Mouse (Mus musculus) midbrain, postnatal 0 days (tissue): ENCODE data around the gene Chst10. TPM values are rescaled to one million over a fixed set of nuclear protein-coding genes. Genes with fewer than 3 reads are reported as not detected.

ENCODE experiments used
- ATAC-seq: fragments of 200-750 bp; cut with Nextera tagmentation; 2 replicates; pipeline ENCODE4 v1.8.0; 2017; ENCODE audit warnings: moderate number of reproducible peaks, mild to moderate bottlenecking, moderate TSS enrichment, moderate library complexity; ENCODE audit not compliant: low FRiP score
- DNase-seq: peaks from one replicate; pipeline ENCODE4 v3.0.0-alpha.2; 2015; ENCODE audit warnings: low spot score
- H3K27ac ChIP-seq: fragments of 300-500 bp; sonication (generic); 2 replicates; pipeline ENCODE4 v1.5.1; 2014; ENCODE audit warnings: low read depth, mild to moderate bottlenecking, low read length, mixed read lengths
- H3K27me3 ChIP-seq: fragments of 300-500 bp; sonication (generic); 2 replicates; pipeline ENCODE4 v1.6.1; 2014; ENCODE audit warnings: low read length, control low read depth, mixed read lengths; ENCODE audit not compliant: insufficient read depth
- H3K36me3 ChIP-seq: fragments of 300-500 bp; sonication (generic); 2 replicates; pipeline ENCODE4 v1.6.1; 2014; ENCODE audit warnings: low read length, control low read depth, mixed read lengths; ENCODE audit not compliant: insufficient read depth
- H3K4me1 ChIP-seq: fragments of 300-500 bp; sonication (generic); 2 replicates; pipeline ENCODE4 v1.6.1; 2014; ENCODE audit warnings: mild to moderate bottlenecking, control low read depth, antibody characterized with exemption, low read length, mixed read lengths; ENCODE audit not compliant: insufficient read depth
- H3K4me2 ChIP-seq: fragments of 300-500 bp; sonication (generic); 2 replicates; pipeline ENCODE4 v1.6.1; 2014; ENCODE audit warnings: low read depth, mild to moderate bottlenecking, low read length, mixed read lengths; ENCODE audit not compliant: poor library complexity, severe bottlenecking
- H3K4me3 ChIP-seq: fragments of 300-500 bp; sonication (generic); 2 replicates; pipeline ENCODE4 v1.5.1; 2014; ENCODE audit warnings: low read depth, mild to moderate bottlenecking, low read length, moderate library complexity
- H3K9ac ChIP-seq: fragments of 300-500 bp; sonication (generic); replicated peaks from 2 replicates; pipeline ENCODE4 v1.6.1; 2014; ENCODE audit warnings: mild to moderate bottlenecking, low read length, moderate library complexity, mixed read lengths; ENCODE audit not compliant: poor library complexity, severe bottlenecking
- H3K9me3 ChIP-seq: fragments of 300-500 bp; sonication (generic); 2 replicates; pipeline ENCODE4 v1.6.1; 2016; ENCODE audit warnings: low read length, control low read depth
- CTCF ChIP-seq: IDR thresholded peaks from 2 replicates; pipeline ENCODE4 v1.5.1; 2016; ENCODE audit warnings: antibody characterized with exemption, mild to moderate bottlenecking
- WGBS: fragments of 180-500 bp; shearing (Covaris S2); extraction: QIAGEN DNeasy Blood & Tissue Kit; methylation state at CpG from one replicate; pipeline ENCODE4 v1.1.7; 2014; 5-methylcytosine and 5-hydroxymethylcytosine counted together
- polyA plus RNA-seq: library from polyadenylated mRNA; unstranded; fragments of >200 nt; fragmentation: Nextera tagmentation; extraction: Ambion mirVana; gene quantifications from 2 replicates; pipeline ENCODE4 v1.2.1, GENCODE M21; 2015
- total RNA-seq: library from RNA; depleted of rRNA; stranded (reverse); fragments of >200 nt; gene quantifications from 2 replicates; pipeline ENCODE4 v1.2.3, GENCODE M21; 2014

Gene Chst10
- total and polyA plus RNA-seq, 2 experiments from 2014 or later, result 68.9 to 88.5 TPM

DNA sequence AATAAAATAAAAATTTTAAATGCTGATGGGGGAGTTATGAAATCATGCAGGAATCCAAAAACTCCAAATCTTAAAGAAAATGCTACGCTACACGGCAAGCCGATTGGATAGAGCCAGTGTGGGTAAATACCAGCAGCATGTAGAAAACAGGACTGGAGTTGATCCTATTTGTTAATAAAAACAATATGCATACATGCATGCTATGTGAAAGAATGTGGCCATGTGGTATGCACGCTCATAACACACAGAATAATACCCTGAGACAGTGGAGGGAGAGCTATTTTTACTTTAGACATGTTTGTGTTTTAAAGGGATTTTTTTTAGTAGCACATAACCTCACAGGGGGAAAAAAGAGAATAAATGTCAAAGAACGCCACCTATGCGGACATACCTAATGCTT lies 9.2 kb downstream of the Chst10 start:
- ATAC-seq (no peak), DNase-seq (no peak)
- WGBS, result 95% methylated on average over 6 of the region's 6 CpGs
- no peak overlapping the region for H3K9ac ChIP-seq
- H3K4me2 ChIP-seq, result no peak overlapping the region
- no peak for TF ChIP-seq CTCF
- H3K36me3 ChIP-seq, result peaks cover 35% of the 10 kb centered on the region
- no peak overlapping the region for H3K27ac ChIP-seq
- H3K27me3 ChIP-seq, result no peaks in the 10 kb centered on the region
- peaks cover 4% of the 10 kb centered on the region; the same call in 1 of the 2 replicates for H3K4me1 ChIP-seq
- H3K9me3 ChIP-seq, result no peaks in the 10 kb centered on the region
- H3K4me3 ChIP-seq, result no peak overlapping the region

DNA sequence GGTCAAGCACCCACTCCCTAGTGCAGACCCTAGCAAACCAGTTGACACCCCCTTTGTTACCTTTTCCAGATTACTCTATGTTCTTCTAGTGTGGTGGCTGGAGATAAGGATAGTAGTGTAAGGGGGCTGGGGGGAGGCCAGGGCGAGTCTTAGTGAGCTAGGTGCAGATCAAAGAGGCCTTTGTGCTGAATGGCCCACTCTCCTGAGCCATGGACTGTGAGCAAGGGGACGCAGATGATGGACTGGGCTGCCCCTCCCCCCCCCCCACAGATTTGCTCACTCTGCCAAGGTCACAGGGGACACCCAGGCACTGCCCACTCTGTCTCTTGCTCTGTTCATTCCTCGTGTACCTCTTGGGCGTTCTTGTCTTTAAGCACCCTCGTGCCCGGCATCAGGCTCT lies 10.9 kb downstream of the Chst10 start:
- H3K9ac ChIP-seq, result no peak overlapping the region
- no peaks in the 10 kb centered on the region for H3K27me3 ChIP-seq
- peaks cover 37% of the 10 kb centered on the region for H3K36me3 ChIP-seq
- TF ChIP-seq CTCF, result no peak
- WGBS, result 87% methylated on average over 6 of the region's 6 CpGs
- H3K27ac ChIP-seq, result no peak overlapping the region
- no peak overlapping the region for H3K4me3 ChIP-seq
- H3K9me3 ChIP-seq, result no peaks in the 10 kb centered on the region
- ATAC-seq (0 out of 2 replicates have a peak, but pooled peaks have one; percentile 34), DNase-seq (no peak)
- H3K4me1 ChIP-seq, result no peaks in the 10 kb centered on the region
- no peak overlapping the region for H3K4me2 ChIP-seq

DNA sequence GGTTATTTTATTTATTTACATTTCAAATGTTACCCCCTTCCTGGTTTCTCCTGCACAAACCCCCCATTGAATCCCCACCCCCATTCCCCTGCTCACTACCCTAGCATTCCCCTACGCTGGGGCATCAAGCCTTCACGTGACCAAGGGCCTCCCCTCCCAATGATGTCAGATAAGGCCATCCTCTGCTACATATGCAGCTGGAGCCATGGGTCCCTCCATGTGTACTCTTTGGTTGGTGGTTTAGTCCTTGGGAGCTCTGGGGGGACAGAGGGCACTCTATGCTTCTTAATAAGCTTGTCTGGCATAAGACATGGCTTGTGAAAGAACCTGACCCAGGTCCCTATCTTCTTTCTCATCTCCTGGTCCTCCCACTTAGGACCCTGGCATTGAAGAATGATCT lies 11.4 kb downstream of the Chst10 start:
- 87% methylated on average over 2 of the region's 2 CpGs for WGBS
- no peak overlapping the region for H3K4me2 ChIP-seq
- H3K27ac ChIP-seq, result no peak overlapping the region
- H3K9me3 ChIP-seq, result no peaks in the 10 kb centered on the region
- H3K36me3 ChIP-seq, result peaks cover 37% of the 10 kb centered on the region
- no peak for TF ChIP-seq CTCF
- no peaks in the 10 kb centered on the region for H3K27me3 ChIP-seq
- H3K9ac ChIP-seq, result no peak overlapping the region
- H3K4me1 ChIP-seq, result no peaks in the 10 kb centered on the region
- no peak overlapping the region for H3K4me3 ChIP-seq
- ATAC-seq (no peak), DNase-seq (no peak)

DNA sequence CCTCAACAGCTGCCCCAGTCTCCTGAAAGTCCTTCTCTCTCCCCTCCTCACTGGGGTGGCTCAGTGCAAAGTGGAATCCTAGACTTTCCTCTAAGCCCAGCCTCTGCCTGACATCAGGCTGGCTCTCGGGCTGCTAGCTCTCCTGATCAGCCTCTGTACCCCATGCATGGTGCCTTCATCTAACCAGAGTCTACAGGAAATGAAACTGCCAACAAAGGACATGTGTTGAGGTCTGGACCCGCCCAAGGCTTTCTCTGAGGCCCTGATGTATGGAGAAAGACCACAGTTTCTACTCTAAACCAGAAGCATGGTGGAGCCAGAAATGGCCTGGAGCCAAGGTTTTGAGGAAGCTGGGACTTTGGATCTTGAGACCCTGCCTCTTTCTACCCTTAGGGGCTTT lies 12.0 kb downstream of the Chst10 start:
- H3K36me3 ChIP-seq, result peaks cover 30% of the 10 kb centered on the region
- no peak overlapping the region for H3K27ac ChIP-seq
- H3K4me2 ChIP-seq, result no peak overlapping the region
- no peak for DNase-seq
- H3K27me3 ChIP-seq, result no peaks in the 10 kb centered on the region
- no peaks in the 10 kb centered on the region for H3K4me1 ChIP-seq
- ATAC-seq, result no peak
- no peaks in the 10 kb centered on the region for H3K9me3 ChIP-seq
- no peak for TF ChIP-seq CTCF
- no peak overlapping the region for H3K4me3 ChIP-seq
- 80% methylated on average over 2 of the region's 2 CpGs for WGBS
- H3K9ac ChIP-seq, result no peak overlapping the region

DNA sequence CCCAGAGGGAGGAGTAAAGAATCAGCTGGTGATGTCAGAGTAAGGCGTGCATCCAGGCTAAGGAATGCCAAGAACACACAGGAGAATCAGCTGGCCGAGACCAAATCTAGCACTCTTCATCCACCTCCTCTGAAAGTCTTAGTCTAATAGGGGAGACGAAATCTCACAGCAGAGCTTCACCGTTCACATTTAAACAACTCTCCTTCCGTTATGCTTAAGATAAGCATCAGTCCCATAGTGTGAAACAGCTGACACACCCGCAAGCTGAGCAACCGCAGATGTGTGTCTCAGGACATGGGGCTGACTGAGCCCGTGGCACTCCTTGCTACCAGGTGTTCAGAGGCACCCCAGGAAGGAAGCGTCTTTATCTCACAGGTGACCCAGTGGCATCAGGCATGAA lies 14.2 kb downstream of the Chst10 start:
- Histone ChIP-seq H3K4me2 (no peak overlapping the region), H3K4me3 (no peak overlapping the region), H3K36me3 (peaks cover 26% of the 10 kb centered on the region), H3K9me3 (no peaks in the 10 kb centered on the region), H3K9ac (no peak overlapping the region), H3K4me1 (no peaks in the 10 kb centered on the region), H3K27me3 (no peaks in the 10 kb centered on the region), H3K27ac (no peak overlapping the region)
- no peak for TF ChIP-seq CTCF
- ATAC-seq (no peak), DNase-seq (peak; percentile 4)
- 89% methylated on average over 9 of the region's 9 CpGs for WGBS

DNA sequence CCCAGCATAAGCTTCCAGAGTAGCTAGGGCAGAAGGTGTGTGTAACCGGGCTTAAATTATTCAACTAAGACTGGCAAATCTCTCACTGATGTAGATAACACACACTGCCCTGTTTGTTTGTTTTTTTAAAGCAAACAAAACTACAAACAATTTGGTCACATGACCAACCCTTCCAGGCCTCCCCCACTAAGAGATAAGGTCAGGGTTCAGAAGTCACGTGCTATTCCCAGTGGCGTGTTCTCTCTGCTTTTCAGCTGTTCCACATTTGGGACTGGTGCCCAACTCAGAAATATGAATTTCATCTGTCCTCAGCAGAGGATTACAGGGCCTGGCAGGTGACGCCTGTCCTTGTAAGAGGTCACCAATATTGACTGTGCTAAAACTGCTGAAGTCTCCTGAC lies 15.2 kb downstream of the Chst10 start:
- Histone ChIP-seq H3K4me3 (no peak overlapping the region), H3K27me3 (no peaks in the 10 kb centered on the region), H3K27ac (no peak overlapping the region), H3K9me3 (no peaks in the 10 kb centered on the region), H3K4me1 (no peaks in the 10 kb centered on the region), H3K4me2 (no peak overlapping the region), H3K36me3 (peaks cover 23% of the 10 kb centered on the region), H3K9ac (no peak overlapping the region)
- no peak for TF ChIP-seq CTCF
- WGBS, result 90% methylated on average over 4 of the region's 4 CpGs
- DNase-seq, result no peak
- no peak for ATAC-seq
